Mouse (Mus musculus) right cerebral cortex, postnatal 25 days (tissue): ENCODE measurements around the gene Gm38394.
A peak's percentile ranks its signal among the peaks of the same experiment; 100 is the strongest.

Source experiments
- DNase-seq: peaks from one replicate; pipeline ENCODE4 v3.0.0; 2022

The Gm38394 gene

GRCm38 (mm10) chr1:133663427-133663826 is 2.3 kb upstream of the Gm38394 start:
- no peak for DNase-seq

- DNase-seq: no peak
Measured at GRCm38 (mm10) chr1:133662941-133663340, 1.8 kb upstream of the Gm38394 start.

GRCm38 (mm10) chr1:133660466-133661202 is 484 bp downstream of the Gm38394 start, which contains the start of gene Zbed6:
TSS of gene Zbed6 (minus strand) at chr1:133660885.
- no peak for DNase-seq

GRCm38 (mm10) chr1:133658878-133659277 is 2.2 kb downstream of the Gm38394 start:
- DNase-seq: no peak

GRCm38 (mm10) chr1:133656811-133657210 is 4.3 kb downstream of the Gm38394 start:
- DNase-seq: no peak

GRCm38 (mm10) chr1:133653033-133653432 is 8.1 kb downstream of the Gm38394 start:
- DNase-seq: no peak

- no peak for DNase-seq
Measured at GRCm38 (mm10) chr1:133650288-133651055, 10.6 kb downstream of the Gm38394 start.

- DNase-seq: no peak
Measured at GRCm38 (mm10) chr1:133645652-133646051, 15.5 kb downstream of the Gm38394 start.

GRCm38 (mm10) chr1:133641163-133641562 is 20.0 kb downstream of the Gm38394 start:
- no peak for DNase-seq

GRCm38 (mm10) chr1:133638517-133638916 is 22.6 kb downstream of the Gm38394 start:
- DNase-seq: no peak

GRCm38 (mm10) chr1:133632168-133632567 is 28.9 kb downstream of the Gm38394 start:
- DNase-seq: no peak

GRCm38 (mm10) chr1:133625052-133625451 is 36.1 kb downstream of the Gm38394 start:
- DNase-seq: no peak

- DNase-seq: no peak
Measured at GRCm38 (mm10) chr1:133618311-133618710, 42.8 kb downstream of the Gm38394 start.

GRCm38 (mm10) chr1:133617908-133618307 is 43.2 kb downstream of the Gm38394 start:
- DNase-seq: no peak

- no peak for DNase-seq
Measured at GRCm38 (mm10) chr1:133613817-133614216, 47.3 kb downstream of the Gm38394 start.

GRCm38 (mm10) chr1:133611436-133611835 is 49.7 kb downstream of the Gm38394 start:
- no peak for DNase-seq

- DNase-seq: no peak
Measured at GRCm38 (mm10) chr1:133610601-133611000, 50.5 kb downstream of the Gm38394 start.

GRCm38 (mm10) chr1:133609771-133610502 is 51.2 kb downstream of the Gm38394 start, which contains the start of gene Snrpe:
TSS of gene Snrpe (minus strand) at chr1:133610291.
- peak; percentile 93 for DNase-seq

GRCm38 (mm10) chr1:133603174-133603573 is 57.9 kb downstream of the Gm38394 start:
- no peak for DNase-seq

- DNase-seq: no peak
Measured at GRCm38 (mm10) chr1:133596298-133597007, 64.7 kb downstream of the Gm38394 start.

GRCm38 (mm10) chr1:133585995-133586537 is 75.1 kb downstream of the Gm38394 start:
- no peak for DNase-seq

GRCm38 (mm10) chr1:133571293-133571692 is 89.8 kb downstream of the Gm38394 start:
- DNase-seq: no peak
